In genomic region chr12:95321693-95322092, GRCm38 (mm10) we compare ENCODE assay signal across 24 mouse cellular contexts.
DNase-seq lines count a peak whose midpoint lies in the region; ATAC-seq lines count a peak whose summit lies in the region.
"Had no signal": no experiment of that assay in that cellular context is flagged by ENCODE, and none has a peak within 500 bp of the region (broad histone marks: within the 10 kb centered on the region; RNA-seq: fewer than 3 reads in every experiment).

No protein-coding gene starts in this region.

- ATAC-seq in hindbrain, embryonic 16.5 days: peak; percentile 61; the same call in 1 of the 2 replicates
- ATAC-seq in hindbrain, embryonic 13.5 days (ENCODE audit: low FRiP score): no peak
- ATAC-seq in forebrain, embryonic 13.5 days: 0 out of 2 replicates have a peak, but pooled peaks have one; percentile 38
- ATAC-seq in midbrain, embryonic 14.5 days (ENCODE audit: low FRiP score, low TSS enrichment): no peak
- ATAC-seq in kidney, embryonic 16.5 days (ENCODE audit: low FRiP score, low TSS enrichment): no peak
- ATAC-seq: intestine, embryonic 15.5 days had no signal

- no peaks in the 10 kb centered on the region for H3K27me3 ChIP-seq in hindbrain, embryonic 16.5 days (replicated peaks; ENCODE audit: control insufficient read depth, insufficient read depth, low read length)
- H3K27me3 ChIP-seq in hindbrain, embryonic 13.5 days: no peaks in the 10 kb centered on the region
- no peaks in the 10 kb centered on the region for H3K27me3 ChIP-seq in forebrain, embryonic 13.5 days
- no peaks in the 10 kb centered on the region for H3K27me3 ChIP-seq in midbrain, embryonic 14.5 days (ENCODE audit: control insufficient read depth, insufficient read depth, low read length)
- H3K27me3 ChIP-seq in kidney, embryonic 16.5 days (ENCODE audit: insufficient read depth, low read length): no peaks in the 10 kb centered on the region
- H3K27me3 ChIP-seq: embryonic facial prominence, embryonic 12.5 days; hindbrain, embryonic 15.5 days; intestine, embryonic 15.5 days; limb, embryonic 13.5 days; lung, embryonic 15.5 days; neural tube, embryonic 13.5 days had no signal

- H3K36me3 ChIP-seq in hindbrain, embryonic 16.5 days (ENCODE audit: control insufficient read depth, insufficient read depth, low read length): no peaks in the 10 kb centered on the region
- H3K36me3 ChIP-seq in hindbrain, embryonic 13.5 days: no peaks in the 10 kb centered on the region
- H3K36me3 ChIP-seq in forebrain, embryonic 13.5 days (ENCODE audit: poor library complexity, severe bottlenecking): no peaks in the 10 kb centered on the region
- no peaks in the 10 kb centered on the region for H3K36me3 ChIP-seq in midbrain, embryonic 14.5 days (ENCODE audit: control insufficient read depth, insufficient read depth, low read length)
- H3K36me3 ChIP-seq in kidney, embryonic 16.5 days (ENCODE audit: insufficient read depth, low read length): no peaks in the 10 kb centered on the region
- H3K36me3 ChIP-seq: embryonic facial prominence, embryonic 12.5 days; G1E; hindbrain, embryonic 15.5 days; intestine, embryonic 15.5 days; limb, embryonic 13.5 days; lung, embryonic 15.5 days; neural tube, embryonic 13.5 days had no signal

- 52% methylated on average over 3 of the region's 3 CpGs for WGBS in hindbrain, embryonic 16.5 days
- WGBS in hindbrain, embryonic 13.5 days: 54% methylated on average over 3 of the region's 3 CpGs
- 60% methylated on average over 3 of the region's 3 CpGs for WGBS in forebrain, embryonic 13.5 days
- 49% methylated on average over 3 of the region's 3 CpGs for WGBS in midbrain, embryonic 14.5 days
- WGBS in kidney, embryonic 16.5 days: 74% methylated on average over 3 of the region's 3 CpGs

- no peak overlapping the region for H3K9ac ChIP-seq in hindbrain, embryonic 16.5 days (ENCODE audit: low read depth, low read length)
- no peak overlapping the region for H3K9ac ChIP-seq in hindbrain, embryonic 13.5 days
- no peak overlapping the region for H3K9ac ChIP-seq in forebrain, embryonic 13.5 days
- no peak overlapping the region for H3K9ac ChIP-seq in midbrain, embryonic 14.5 days (replicated peaks; ENCODE audit: low read length)
- no peak overlapping the region for H3K9ac ChIP-seq in kidney, embryonic 16.5 days (replicated peaks; ENCODE audit: low read length)
- H3K9ac ChIP-seq: embryonic facial prominence, embryonic 12.5 days; hindbrain, embryonic 15.5 days; intestine, embryonic 15.5 days; limb, embryonic 13.5 days; lung, embryonic 15.5 days; neural tube, embryonic 13.5 days had no signal

- peak; percentile 4 for DNase-seq in embryo, embryonic 10.5 days (ENCODE audit: low spot score)
- no peak for DNase-seq in embryo, embryonic 9.5 days (ENCODE audit: extremely low spot score)
- DNase-seq in midbrain, embryonic 14.5 days: peak; percentile 6
- DNase-seq: adrenal gland, postnatal 10 days; cerebellum, adult 11-12 months; gastrocnemius, postnatal 14 days; heart, postnatal 14 days; kidney, adult 2 months; kidney, postnatal 4 days; thymus, adult 2 months; thymus, postnatal 36 days had no signal

- H3K9me3 ChIP-seq in hindbrain, embryonic 16.5 days (ENCODE audit: control insufficient read depth, low read length): no peaks in the 10 kb centered on the region
- no peaks in the 10 kb centered on the region for H3K9me3 ChIP-seq in hindbrain, embryonic 13.5 days
- H3K9me3 ChIP-seq in forebrain, embryonic 13.5 days (replicated peaks): no peaks in the 10 kb centered on the region
- no peaks in the 10 kb centered on the region for H3K9me3 ChIP-seq in midbrain, embryonic 14.5 days (ENCODE audit: control insufficient read depth, low read length)
- H3K9me3 ChIP-seq in kidney, embryonic 16.5 days (ENCODE audit: low read length): no peaks in the 10 kb centered on the region
- H3K9me3 ChIP-seq: embryonic facial prominence, embryonic 12.5 days; hindbrain, embryonic 15.5 days; intestine, embryonic 15.5 days; limb, embryonic 13.5 days; lung, embryonic 15.5 days; neural tube, embryonic 13.5 days had no signal

- no peaks in the 10 kb centered on the region for H3K4me1 ChIP-seq in hindbrain, embryonic 16.5 days (ENCODE audit: control insufficient read depth, insufficient read depth, low read depth, low read length)
- 0 out of 2 replicates have a peak, but pooled peaks cover 3% of the 10 kb centered on the region for H3K4me1 ChIP-seq in hindbrain, embryonic 13.5 days (replicated peaks)
- H3K4me1 ChIP-seq in forebrain, embryonic 13.5 days: no peaks in the 10 kb centered on the region
- H3K4me1 ChIP-seq in midbrain, embryonic 14.5 days (ENCODE audit: control insufficient read depth, insufficient read depth, low read length): no peaks in the 10 kb centered on the region
- H3K4me1 ChIP-seq in kidney, embryonic 16.5 days (ENCODE audit: insufficient read depth, low read length): no peaks in the 10 kb centered on the region
- H3K4me1 ChIP-seq: embryonic facial prominence, embryonic 12.5 days; hindbrain, embryonic 15.5 days; intestine, embryonic 15.5 days; limb, embryonic 13.5 days; lung, embryonic 15.5 days; neural tube, embryonic 13.5 days had no signal

- H3K4me3 ChIP-seq in hindbrain, embryonic 16.5 days (ENCODE audit: low read length): no peak overlapping the region
- H3K4me3 ChIP-seq in hindbrain, embryonic 13.5 days: no peak overlapping the region
- no peak overlapping the region for H3K4me3 ChIP-seq in forebrain, embryonic 13.5 days
- no peak overlapping the region for H3K4me3 ChIP-seq in midbrain, embryonic 14.5 days (replicated peaks; ENCODE audit: low read depth, low read length)
- no peak overlapping the region for H3K4me3 ChIP-seq in kidney, embryonic 16.5 days (ENCODE audit: low read length)
- H3K4me3 ChIP-seq: embryonic facial prominence, embryonic 12.5 days; hindbrain, embryonic 15.5 days; intestine, embryonic 15.5 days; limb, embryonic 13.5 days; lung, embryonic 15.5 days; neural tube, embryonic 13.5 days had no signal

- no peak overlapping the region for H3K27ac ChIP-seq in hindbrain, embryonic 16.5 days (ENCODE audit: low read depth, low read length)
- H3K27ac ChIP-seq in hindbrain, embryonic 13.5 days: no peak overlapping the region
- H3K27ac ChIP-seq in forebrain, embryonic 13.5 days: no peak overlapping the region
- no peak overlapping the region for H3K27ac ChIP-seq in midbrain, embryonic 14.5 days (replicated peaks; ENCODE audit: low read depth, low read length)
- H3K27ac ChIP-seq in kidney, embryonic 16.5 days (ENCODE audit: low read length): no peak overlapping the region
- H3K27ac ChIP-seq: embryonic facial prominence, embryonic 12.5 days; hindbrain, embryonic 15.5 days; intestine, embryonic 15.5 days; kidney, postnatal 0 days; limb, embryonic 13.5 days; lung, embryonic 15.5 days; neural tube, embryonic 13.5 days had no signal

- no peak overlapping the region for H3K4me2 ChIP-seq in hindbrain, embryonic 16.5 days (ENCODE audit: low read length)
- H3K4me2 ChIP-seq in hindbrain, embryonic 13.5 days: no peak overlapping the region
- H3K4me2 ChIP-seq in forebrain, embryonic 13.5 days: no peak overlapping the region
- no peak overlapping the region for H3K4me2 ChIP-seq in midbrain, embryonic 14.5 days (ENCODE audit: low read length)
- H3K4me2 ChIP-seq in kidney, embryonic 16.5 days (replicated peaks; ENCODE audit: low read depth, low read length): no peak overlapping the region
- H3K4me2 ChIP-seq: embryonic facial prominence, embryonic 12.5 days; hindbrain, embryonic 15.5 days; intestine, embryonic 15.5 days; limb, embryonic 13.5 days; liver, embryonic 11.5 days; lung, embryonic 15.5 days; neural tube, embryonic 13.5 days had no signal

Comparison
In these comparisons a context has a peak if more than half of its experiments do, and no peak if none do; other contexts are left out.
1. ATAC-seq: peak in hindbrain, embryonic 16.5 days (single experiment) and forebrain, embryonic 13.5 days (single experiment); none in hindbrain, embryonic 13.5 days (single experiment), midbrain, embryonic 14.5 days (single experiment) and kidney, embryonic 16.5 days (single experiment).